8 mouse cellular contexts compared by ENCODE assay signal in the genomic region with DNA sequence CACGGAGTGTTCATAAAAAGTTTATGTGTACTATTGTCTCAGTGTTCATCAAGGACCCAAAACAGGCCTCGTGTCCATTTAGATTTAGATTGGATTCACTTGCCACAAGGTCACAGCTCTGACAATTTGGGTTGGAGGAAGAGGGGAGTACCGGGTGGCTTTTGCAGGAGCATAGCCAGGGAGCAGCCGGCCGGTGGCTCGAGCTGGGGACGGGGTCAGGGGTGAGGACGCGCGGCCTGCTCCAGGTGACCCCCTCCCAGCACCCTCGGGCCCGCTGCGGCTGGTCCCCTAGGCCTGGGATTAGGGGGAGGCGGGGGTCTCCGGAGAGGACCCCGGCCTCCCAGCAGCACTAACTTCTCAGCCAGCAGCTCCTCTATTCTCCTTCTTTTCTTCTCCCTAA. TPM values are rescaled to one million over a fixed set of nuclear protein-coding genes. Genes with fewer than 3 reads are reported as not detected.
DNase-seq lines count a peak whose midpoint lies in the region; ATAC-seq lines count a peak whose summit lies in the region.

No protein-coding gene starts in this region.

- H3K9me3 ChIP-seq in heart, embryonic 13.5 days: no peaks in the 10 kb centered on the region
- H3K9me3 ChIP-seq in midbrain, embryonic 14.5 days (ENCODE audit: control insufficient read depth, low read length): no peaks in the 10 kb centered on the region

- WGBS in heart, embryonic 13.5 days: 0% methylated on average over 16 of the region's 16 CpGs
- WGBS in midbrain, embryonic 14.5 days: 1% methylated on average over 16 of the region's 16 CpGs

- no peaks in the 10 kb centered on the region for H3K27me3 ChIP-seq in heart, embryonic 13.5 days (replicated peaks)
- no peaks in the 10 kb centered on the region for H3K27me3 ChIP-seq in midbrain, embryonic 14.5 days (ENCODE audit: control insufficient read depth, insufficient read depth, low read length)

- DNase-seq in right cerebral cortex, postnatal 4 days: peak; percentile 31
- no peak for DNase-seq in right cerebral cortex, adult 18-20 months
- peak; percentile 39 for DNase-seq in kidney, postnatal 14 days
- DNase-seq in midbrain, embryonic 14.5 days: peak; percentile 37
- no peak for DNase-seq in natural killer cell, adult 2 months (ENCODE audit: low spot score in 2 of 2)

- ATAC-seq in cerebellum, adult (ENCODE audit: insufficient number of reproducible peaks, low FRiP score, low TSS enrichment): peak; percentile 51
- 0 out of 2 replicates have a peak, but pooled peaks have one; percentile 21 for ATAC-seq in heart, embryonic 13.5 days (ENCODE audit: extremely low read depth, insufficient number of reproducible peaks, low FRiP score, low TSS enrichment)
- peak; percentile 53 for ATAC-seq in midbrain, embryonic 14.5 days (ENCODE audit: low FRiP score, low TSS enrichment)
- ATAC-seq in monocyte, adult 5-6 weeks (replicated peaks; ENCODE audit: insufficient number of reproducible peaks, low FRiP score, low TSS enrichment, poor library complexity, severe bottlenecking): no peak

- H3K4me2 ChIP-seq in heart, embryonic 13.5 days: peak overlapping the region; percentile 76
- peak overlapping the region; percentile 63 for H3K4me2 ChIP-seq in midbrain, embryonic 14.5 days (ENCODE audit: low read length)

- peak overlapping the region; percentile 83 for H3K4me3 ChIP-seq in heart, embryonic 13.5 days
- H3K4me3 ChIP-seq in midbrain, embryonic 14.5 days (replicated peaks; ENCODE audit: low read depth, low read length): peak overlapping the region; percentile 94

- H3K9ac ChIP-seq in heart, embryonic 13.5 days: peak overlapping the region; percentile 99
- peak overlapping the region; percentile 94 for H3K9ac ChIP-seq in midbrain, embryonic 14.5 days (replicated peaks; ENCODE audit: low read length)

- peaks cover 14% of the 10 kb centered on the region for H3K36me3 ChIP-seq in heart, embryonic 13.5 days
- 0 out of 2 replicates have a peak, but pooled peaks cover 3% of the 10 kb centered on the region for H3K36me3 ChIP-seq in midbrain, embryonic 14.5 days (ENCODE audit: control insufficient read depth, insufficient read depth, low read length)

- peaks cover 29% of the 10 kb centered on the region for H3K4me1 ChIP-seq in heart, embryonic 13.5 days
- peaks cover 13% of the 10 kb centered on the region for H3K4me1 ChIP-seq in midbrain, embryonic 14.5 days (ENCODE audit: control insufficient read depth, insufficient read depth, low read length)

- peak overlapping the region; percentile 91 for H3K27ac ChIP-seq in heart, embryonic 13.5 days (replicated peaks)
- H3K27ac ChIP-seq in midbrain, embryonic 14.5 days (replicated peaks; ENCODE audit: low read depth, low read length): peak overlapping the region; percentile 89

RNA-seq across cellular contexts. Expression of gene Uba3, which starts 0.5 kb away (rescaled TPM):
- polyA plus RNA-seq in heart, embryonic 13.5 days (2015; fragmentation: Nextera tagmentation; extraction: Ambion mirVana): 68.6 and 74.0 TPM in 2 replicates
- 97.7 and 98.5 TPM in 2 replicates for polyA plus RNA-seq in midbrain, embryonic 14.5 days (2014; fragmentation: Nextera tagmentation; extraction: Ambion mirVana)
- 97.2 to 105 TPM (median 99.9 TPM) in 3 replicates for total RNA-seq in monocyte, adult 5-6 weeks (2017)

RNA-seq across cellular contexts. Expression of gene Arl6ip5, which starts 5.5 kb away (rescaled TPM):
- 82.7 and 96.9 TPM in 2 replicates for polyA plus RNA-seq in heart, embryonic 13.5 days (2015; fragmentation: Nextera tagmentation; extraction: Ambion mirVana)
- 70.7 and 113 TPM in 2 replicates for polyA plus RNA-seq in midbrain, embryonic 14.5 days (2014; fragmentation: Nextera tagmentation; extraction: Ambion mirVana)
- 132 to 180 TPM (median 143 TPM) in 3 replicates for total RNA-seq in monocyte, adult 5-6 weeks (2017)

RNA-seq across cellular contexts. Expression of gene Tmf1, which starts 26.0 kb away (rescaled TPM):
- polyA plus RNA-seq in heart, embryonic 13.5 days (2015; fragmentation: Nextera tagmentation; extraction: Ambion mirVana): 23.6 and 25.7 TPM in 2 replicates
- polyA plus RNA-seq in midbrain, embryonic 14.5 days (2014; fragmentation: Nextera tagmentation; extraction: Ambion mirVana): 37.5 and 42.7 TPM in 2 replicates
- 210 to 231 TPM (median 230 TPM) in 3 replicates for total RNA-seq in monocyte, adult 5-6 weeks (2017)

RNA-seq across cellular contexts. Expression of gene Lmod3, which starts 47.6 kb away (rescaled TPM):
- 14.3 and 16.7 TPM in 2 replicates for polyA plus RNA-seq in heart, embryonic 13.5 days (2015; fragmentation: Nextera tagmentation; extraction: Ambion mirVana)
- polyA plus RNA-seq in midbrain, embryonic 14.5 days (2014; fragmentation: Nextera tagmentation; extraction: Ambion mirVana): not detected in 2 replicates
- not detected in 3 replicates for total RNA-seq in monocyte, adult 5-6 weeks (2017)

RNA-seq across cellular contexts. Expression of gene Eogt, which starts 56.0 kb away (rescaled TPM):
- 11.1 and 12.6 TPM in 2 replicates for polyA plus RNA-seq in heart, embryonic 13.5 days (2015; fragmentation: Nextera tagmentation; extraction: Ambion mirVana)
- polyA plus RNA-seq in midbrain, embryonic 14.5 days (2014; fragmentation: Nextera tagmentation; extraction: Ambion mirVana): 5.2 and 9.1 TPM in 2 replicates
- total RNA-seq in monocyte, adult 5-6 weeks (2017): 3.0 to 8.6 TPM (median 7.9 TPM) in 3 replicates

Comparison
In these comparisons a context has a peak if more than half of its experiments do, and no peak if none do; other contexts are left out.
1. DNase-seq: peak in right cerebral cortex, postnatal 4 days (single experiment), kidney, postnatal 14 days (single experiment) and midbrain, embryonic 14.5 days (single experiment); none in right cerebral cortex, adult 18-20 months (single experiment) and natural killer cell, adult 2 months (0 of 2).